Mouse (Mus musculus) c-Kit-positive CD71-negative TER-119-negative erythroid progenitor cells, embryonic 14.5 days (primary cell): ENCODE measurements around the gene Celf1.
"Not testable (repeated sequence)": the region's sequence is repeated elsewhere in the genome, so short reads cannot be mapped to it uniquely, and the experiment has no call there.

Experiments
- DNase-seq: peaks from one replicate; pipeline ENCODE4 v3.0.0-alpha.2; 2013; ENCODE audit warnings: low read depth

Celf1 gene

DNA sequence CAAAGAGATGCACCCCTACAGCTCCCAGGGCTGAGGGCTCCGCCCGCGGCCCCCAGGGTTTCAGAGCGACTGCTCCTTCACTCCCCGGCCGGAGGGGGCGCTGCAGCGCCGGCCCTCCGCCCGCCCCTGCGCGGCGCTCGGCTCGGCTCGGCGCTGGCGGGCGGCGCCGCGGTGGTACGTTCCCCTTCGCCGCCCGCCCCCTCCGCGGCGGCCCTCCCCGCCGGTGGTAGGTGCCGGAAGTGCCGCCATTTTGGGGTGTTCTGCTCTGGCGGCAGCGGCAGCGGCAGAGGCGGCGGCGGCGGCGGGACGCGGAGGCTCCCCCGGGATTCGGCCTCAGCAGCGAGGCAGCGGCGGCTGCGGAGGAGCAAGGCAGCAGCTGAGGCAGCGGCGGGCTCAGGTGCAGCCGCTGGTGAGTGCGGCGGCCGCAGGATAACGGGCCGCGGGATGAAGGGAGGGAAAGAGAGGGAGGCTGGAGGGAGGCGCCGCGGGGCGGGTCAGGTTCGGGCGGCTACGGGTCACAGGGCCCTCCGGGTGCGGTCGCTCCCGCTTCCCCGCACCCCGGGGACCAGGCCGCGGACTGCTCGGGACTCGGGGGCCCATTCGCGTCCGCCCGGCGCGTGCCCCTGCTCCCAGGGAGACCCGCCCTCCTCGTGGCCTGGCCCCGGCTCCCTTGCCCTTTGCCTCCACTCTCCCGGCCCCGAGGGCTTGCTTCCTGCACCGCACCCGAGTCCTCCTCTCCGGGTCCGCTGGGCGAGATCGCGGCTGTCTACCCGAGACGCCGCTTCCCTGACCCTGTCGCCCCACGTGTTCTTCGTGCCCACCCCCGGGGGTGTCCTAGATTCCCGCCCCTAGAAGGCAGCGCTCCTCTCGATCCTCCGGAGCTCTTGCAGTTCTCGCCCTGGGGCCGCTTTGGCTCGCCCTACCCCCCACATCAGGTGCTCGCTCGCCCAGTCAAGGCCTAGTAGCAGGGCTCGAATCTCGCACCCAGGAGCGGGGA, at the start of gene Celf1:
Gene Celf1, plus strand, starts transcription at position 150 of the 997 bp plus-strand sequence.
- DNase-seq, result peak; percentile 61

DNA sequence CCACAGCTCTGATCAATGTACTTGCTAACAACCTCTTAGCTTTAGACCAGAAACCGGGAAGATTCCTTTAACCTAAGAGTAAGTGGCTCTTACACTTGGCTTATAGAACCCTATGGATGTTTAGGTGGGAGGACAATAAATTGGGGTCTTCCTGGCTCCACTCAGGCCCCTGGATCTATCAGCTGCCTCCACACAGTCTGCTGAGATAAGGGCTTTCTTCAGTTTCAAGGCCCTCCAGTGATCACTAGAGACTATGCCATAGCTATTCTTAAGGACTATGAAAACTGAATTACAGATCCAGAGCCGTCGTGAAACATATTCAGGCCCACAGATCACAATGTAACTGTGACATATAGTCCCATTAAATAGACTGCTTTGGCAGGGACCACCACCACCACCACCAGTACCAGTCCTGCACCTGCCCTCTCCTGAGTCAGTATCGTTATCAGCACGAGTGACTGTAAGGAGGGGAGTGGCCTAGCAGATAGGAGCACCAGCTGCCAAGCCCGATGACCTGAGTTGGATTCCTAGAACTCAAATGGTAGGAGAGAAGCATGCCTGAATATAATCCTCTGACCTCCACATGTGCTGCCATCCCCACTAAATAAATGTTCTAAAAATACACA, 46.4 kb upstream of the Celf1 start:
- DNase-seq, result no peak

GRCm38 (mm10) chr2:90894299-90894677, 45.9 kb upstream of the Celf1 start:
- DNase-seq, result not testable (repeated sequence)

DNA sequence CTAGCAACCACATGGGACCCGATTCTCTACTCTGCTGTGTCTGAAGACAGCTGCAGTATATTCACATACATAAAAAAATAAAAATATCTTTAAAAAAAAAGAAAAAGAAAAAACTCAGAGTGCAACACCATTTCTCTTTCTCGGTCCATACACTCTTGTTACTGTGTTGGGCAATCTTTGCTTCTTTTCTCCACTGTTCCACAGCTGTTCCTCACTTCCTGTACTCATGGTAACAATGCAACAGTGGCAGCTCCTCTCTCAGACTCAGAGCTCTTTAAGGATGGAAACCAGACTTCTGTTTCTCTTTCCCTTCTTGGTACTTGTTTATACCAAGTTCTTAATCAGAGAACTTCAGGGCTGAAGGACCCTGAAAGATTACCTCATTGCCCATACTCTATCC, 36.8 kb upstream of the Celf1 start:
- DNase-seq, result no peak

DNA sequence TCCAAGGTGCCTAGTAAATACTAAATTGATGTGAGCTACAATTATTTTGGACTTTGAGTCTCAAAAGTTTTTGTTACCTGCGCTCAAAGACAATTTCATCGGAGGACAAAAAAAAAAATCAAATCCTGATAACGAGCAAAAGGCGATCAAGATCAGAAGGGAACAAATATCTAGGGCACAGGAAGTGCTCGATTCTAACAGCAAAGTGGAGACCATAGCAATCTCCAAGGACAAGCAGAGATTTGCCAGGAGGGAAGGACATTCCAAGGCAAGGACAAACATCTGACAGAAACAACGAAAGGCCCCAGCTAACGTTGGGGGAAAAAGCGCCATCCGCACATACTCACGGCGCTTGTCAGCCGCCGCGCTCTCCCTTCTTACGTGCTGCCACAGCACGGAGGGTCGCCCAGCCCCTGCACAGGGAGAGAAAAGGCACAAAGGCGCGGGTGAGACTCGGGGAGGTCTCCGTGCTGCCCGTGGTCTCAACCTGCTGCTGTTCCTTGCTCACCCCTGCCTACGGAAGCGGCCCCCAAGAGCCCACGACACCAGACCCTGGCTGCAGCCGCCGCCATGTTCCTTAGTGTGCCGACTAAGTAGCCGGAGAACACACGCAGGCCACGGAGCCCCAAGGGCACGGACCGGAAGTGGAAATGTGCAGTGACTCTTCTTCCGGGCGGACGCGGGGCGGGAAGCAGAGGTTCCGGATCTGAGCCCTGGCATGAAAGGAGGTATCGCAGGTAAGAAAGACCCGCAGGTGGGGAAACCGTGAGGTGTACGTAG, 35.9 kb upstream of the Celf1 start, which contains the start of the genes Kbtbd4 and Ndufs3:
Gene Kbtbd4, plus strand, starts transcription at position 665 of the 780 bp plus-strand sequence.
Gene Ndufs3, minus strand, starts transcription at position 752 of the 780 bp plus-strand sequence.
- DNase-seq, result peak; percentile 88

GRCm38 (mm10) chr2:90904856-90905224, 35.3 kb upstream of the Celf1 start:
- DNase-seq, result no peak

DNA sequence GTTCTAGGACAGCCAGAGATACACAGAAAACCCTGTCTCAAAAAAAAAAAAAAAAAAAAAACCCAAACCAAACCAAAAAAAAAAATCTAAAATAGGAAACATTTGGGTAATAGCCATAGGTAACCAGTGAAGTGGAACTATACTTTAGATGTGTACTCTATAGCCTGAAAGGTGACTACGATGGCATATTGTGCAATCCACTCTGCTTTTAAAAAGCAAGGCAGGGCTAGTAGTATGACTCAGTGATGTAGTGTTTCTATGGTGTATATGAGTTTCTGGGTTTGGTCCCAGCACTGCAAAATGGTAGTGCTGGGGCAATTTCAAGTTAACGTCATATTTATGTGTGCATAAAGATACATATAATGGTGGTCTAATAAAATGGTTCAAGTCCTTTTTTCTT, 33.5 kb upstream of the Celf1 start:
- DNase-seq, result no peak

GRCm38 (mm10) chr2:90910861-90911260, 29.3 kb upstream of the Celf1 start:
- DNase-seq, result no peak

DNA sequence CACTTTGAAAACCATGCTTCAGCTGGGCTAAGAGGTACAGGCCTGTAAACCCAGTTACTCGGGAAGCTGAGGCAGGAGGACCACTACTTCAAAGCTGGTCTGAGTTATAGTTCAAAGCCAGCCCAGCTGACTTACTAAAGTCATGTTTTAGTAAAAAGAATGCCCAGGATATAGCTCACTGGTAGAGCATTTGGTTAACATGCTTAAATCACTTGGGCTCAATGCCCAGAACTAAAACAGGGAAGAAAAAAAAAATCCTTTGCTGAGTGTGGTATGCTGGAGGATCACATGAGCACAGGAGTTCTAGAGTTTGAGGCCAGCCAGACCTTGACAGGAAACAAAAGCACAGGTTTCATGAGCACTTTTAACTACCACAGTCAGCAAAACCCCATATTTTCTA, 28.5 kb upstream of the Celf1 start:
- DNase-seq, result no peak

DNA sequence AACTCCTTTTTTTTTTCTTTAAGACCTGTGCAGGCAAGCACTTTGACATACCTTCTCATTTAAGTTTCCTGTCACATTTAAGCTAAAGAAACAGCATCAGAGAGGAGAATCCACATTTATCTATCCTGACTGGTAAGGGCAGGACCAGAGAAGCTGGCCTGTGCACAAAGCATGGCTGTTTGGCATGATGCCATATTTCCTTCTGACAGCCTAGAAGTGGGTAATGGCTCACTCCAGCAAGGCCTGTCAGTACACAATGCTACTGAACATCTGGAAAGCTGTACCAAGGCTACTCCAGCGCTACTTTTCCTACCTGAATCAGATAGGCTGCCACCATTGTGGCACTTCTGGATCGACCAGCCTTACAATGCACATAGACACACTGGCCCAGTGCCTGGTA, 26.5 kb upstream of the Celf1 start:
- no peak for DNase-seq

- no peak for DNase-seq
Observed at GRCm38 (mm10) chr2:90915516-90915915, 24.7 kb upstream of the Celf1 start.

GRCm38 (mm10) chr2:90916560-90917232, 23.5 kb upstream of the Celf1 start:
- no peak for DNase-seq

DNA sequence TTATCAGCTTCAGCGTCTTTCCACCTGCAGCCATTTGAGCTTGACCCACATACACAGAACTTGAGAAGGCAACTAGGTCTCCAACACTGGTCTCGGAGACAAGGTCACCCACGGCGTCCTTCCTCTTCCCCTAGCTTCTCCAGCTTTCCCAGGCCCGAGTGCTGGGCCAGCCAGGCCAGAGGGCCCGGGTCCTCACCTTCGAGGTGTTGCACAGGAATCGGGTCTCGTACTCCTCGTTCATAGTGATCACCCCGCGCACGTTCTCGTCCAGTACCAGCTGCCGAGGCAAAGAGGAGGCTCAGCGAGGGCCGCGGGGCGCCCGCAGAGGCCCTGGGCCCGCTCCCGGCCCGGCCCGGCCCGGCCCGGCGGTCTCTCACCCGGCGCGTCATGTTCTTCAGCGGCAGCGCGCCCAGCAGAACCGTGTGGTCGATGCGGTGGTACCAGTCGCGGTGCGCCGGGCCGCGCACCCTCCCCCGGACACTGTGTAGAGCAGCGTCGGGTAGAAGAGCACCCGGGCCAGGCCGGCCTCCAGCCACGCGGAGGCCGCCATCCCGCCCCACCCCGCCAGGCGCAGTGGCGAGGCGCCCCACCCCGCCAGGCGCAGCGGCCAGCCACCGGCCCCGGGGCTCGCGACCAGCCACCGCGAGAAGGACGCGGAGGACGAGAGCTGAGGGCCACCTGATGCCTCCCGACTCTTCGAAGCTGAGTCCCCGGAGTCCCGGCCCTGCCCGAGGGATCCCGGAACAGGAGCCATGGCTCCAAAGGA, 22.8 kb upstream of the Celf1 start:
- no peak for DNase-seq

- no peak for DNase-seq
Observed at GRCm38 (mm10) chr2:90917999-90918698, 22.0 kb upstream of the Celf1 start.

- DNase-seq, result no peak
Observed at GRCm38 (mm10) chr2:90921178-90921577, 19.0 kb upstream of the Celf1 start.

DNA sequence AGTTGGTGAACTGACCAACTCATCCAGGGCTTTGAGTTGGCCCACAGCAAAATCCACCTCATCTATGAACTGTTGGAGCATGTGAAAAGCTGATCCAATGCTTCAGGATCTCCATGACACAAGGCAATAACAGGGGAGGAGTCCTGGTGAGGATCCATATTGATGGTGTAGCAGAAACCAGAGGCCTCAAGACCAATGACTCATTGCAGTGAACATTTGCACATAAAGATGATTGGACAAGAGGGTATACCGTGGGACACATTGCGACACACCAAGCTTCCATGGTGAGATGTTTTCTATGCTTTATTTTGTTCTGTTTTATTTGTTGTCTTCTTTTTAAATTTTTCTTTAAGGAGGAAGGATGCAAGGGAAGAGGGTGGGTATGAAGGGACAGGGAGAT, 17.5 kb upstream of the Celf1 start:
- no peak for DNase-seq

DNA sequence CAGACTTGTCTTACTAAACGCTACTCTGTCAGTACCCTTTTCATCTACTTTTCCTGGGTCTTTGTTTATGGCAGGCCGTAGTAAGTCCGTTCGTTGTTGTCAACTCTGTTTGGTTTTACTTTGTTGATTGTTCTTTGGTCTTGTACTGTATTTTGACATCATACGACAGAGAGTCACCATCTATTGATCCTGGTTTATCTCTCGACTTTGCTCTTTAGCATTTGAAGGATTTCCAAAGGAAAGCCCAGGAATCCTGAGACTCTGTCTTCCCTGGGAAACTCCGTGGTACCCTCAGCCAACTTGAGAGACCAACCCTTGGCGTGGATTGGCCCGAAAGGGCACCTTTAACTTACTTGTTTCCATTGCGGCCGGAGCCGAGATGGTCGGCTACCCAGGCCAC, 11.6 kb upstream of the Celf1 start:
- no peak for DNase-seq

GRCm38 (mm10) chr2:90931829-90932228, 8.4 kb upstream of the Celf1 start:
- no peak for DNase-seq

DNA sequence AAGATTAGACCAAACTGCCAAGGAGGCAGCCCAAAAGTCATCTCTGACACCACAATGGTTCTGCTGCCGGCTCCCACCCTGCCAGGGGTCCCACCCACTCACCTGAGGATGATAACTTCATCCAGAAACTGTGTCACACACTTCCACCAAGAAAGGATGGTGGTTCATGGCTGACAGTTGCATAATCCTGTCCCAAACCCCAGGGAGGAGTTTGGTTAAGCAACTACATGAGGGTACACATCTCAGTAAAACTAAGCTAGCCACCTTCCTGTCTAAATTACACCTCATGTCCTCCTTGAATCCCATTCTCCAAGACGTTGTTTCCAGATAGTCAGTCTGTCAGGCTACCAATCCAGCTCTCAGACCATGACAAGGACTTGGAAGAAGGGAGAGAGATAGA, 7.9 kb upstream of the Celf1 start:
- no peak for DNase-seq

DNA sequence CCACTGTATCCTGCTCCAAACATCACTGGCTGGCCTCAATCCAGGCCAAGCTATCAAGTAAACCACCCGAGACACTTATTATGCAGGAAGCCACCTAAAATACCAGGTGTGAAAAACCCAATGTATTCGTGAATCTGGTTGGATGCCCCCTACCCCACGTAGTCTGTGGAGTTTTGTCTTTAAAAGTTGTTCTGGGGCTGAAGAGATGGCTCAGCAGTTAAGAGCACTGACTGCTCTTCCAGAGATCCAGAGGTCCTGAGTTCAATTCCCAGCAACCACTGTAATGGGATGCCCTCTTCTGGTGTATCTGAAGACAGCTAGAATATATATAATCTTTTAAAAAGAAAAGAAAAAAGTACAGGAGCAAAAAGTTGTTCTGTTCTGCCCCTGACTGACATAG, 1.8 kb upstream of the Celf1 start:
- DNase-seq, result no peak
